In the genomic region with DNA sequence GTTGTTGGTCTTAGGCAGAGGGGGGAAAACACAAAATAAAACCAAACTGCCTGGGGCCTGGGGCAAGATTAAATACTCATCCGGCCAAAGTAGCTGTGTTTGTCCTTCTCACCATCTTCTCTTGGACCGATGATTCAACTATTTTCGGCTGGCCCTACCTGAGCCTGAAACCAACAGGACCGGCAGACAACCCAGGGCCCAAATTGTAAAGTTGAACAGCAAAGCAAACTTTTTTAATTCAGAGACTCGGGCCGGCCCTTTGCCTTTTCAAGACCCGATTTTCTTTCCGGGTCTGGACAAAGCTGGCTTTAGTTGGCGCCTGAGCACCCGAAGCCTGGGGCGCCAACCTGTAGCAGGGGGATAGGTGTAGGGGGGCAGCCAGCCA, we compare ENCODE assay signal across 15 mouse cellular contexts. TPM values are rescaled to one million over a fixed set of nuclear protein-coding genes. Genes with fewer than 3 reads are reported as not detected.
DNase-seq lines count a peak whose midpoint lies in the region; ATAC-seq and TF ChIP-seq lines count a peak whose summit lies in the region.
"Had no signal": no experiment of that assay in that cellular context is flagged by ENCODE, and none has a peak within 500 bp of the region (broad histone marks: within the 10 kb centered on the region; RNA-seq: fewer than 3 reads in every experiment).

No protein-coding gene starts in this region.

- H3K4me2 ChIP-seq in heart, embryonic 12.5 days, result no peak overlapping the region
- no peak overlapping the region for H3K4me2 ChIP-seq in midbrain, embryonic 11.5 days
- no peak overlapping the region for H3K4me2 ChIP-seq in midbrain, postnatal 0 days (ENCODE audit: low read depth, low read length, poor library complexity, severe bottlenecking)
- peak overlapping the region; percentile 78 for H3K4me2 ChIP-seq in embryonic facial prominence, embryonic 13.5 days
- H3K4me2 ChIP-seq in limb, embryonic 15.5 days, result peak overlapping the region; percentile 55

- no peaks in the 10 kb centered on the region for H3K36me3 ChIP-seq in heart, embryonic 12.5 days
- no peaks in the 10 kb centered on the region; the same call in 1 of the 2 replicates for H3K36me3 ChIP-seq in midbrain, embryonic 11.5 days (ENCODE audit: control insufficient read depth, insufficient read depth, low read length)
- H3K36me3 ChIP-seq in midbrain, postnatal 0 days (ENCODE audit: insufficient read depth, low read length), result no peaks in the 10 kb centered on the region
- no peaks in the 10 kb centered on the region for H3K36me3 ChIP-seq in embryonic facial prominence, embryonic 13.5 days
- no peaks in the 10 kb centered on the region for H3K36me3 ChIP-seq in limb, embryonic 15.5 days

- H3K27ac ChIP-seq in heart, embryonic 12.5 days (ENCODE audit: poor library complexity, severe bottlenecking), result no peak overlapping the region
- no peak overlapping the region for H3K27ac ChIP-seq in midbrain, embryonic 11.5 days (ENCODE audit: low read depth, low read length)
- H3K27ac ChIP-seq in midbrain, postnatal 0 days (ENCODE audit: low read depth, low read length), result no peak overlapping the region
- peak overlapping the region; percentile 90 for H3K27ac ChIP-seq in embryonic facial prominence, embryonic 13.5 days
- H3K27ac ChIP-seq in limb, embryonic 15.5 days, result peak overlapping the region; percentile 97
- H3K27ac ChIP-seq: macrophage had no signal

- 0 out of 2 replicates have a peak, but pooled peaks cover 5% of the 10 kb centered on the region for H3K9me3 ChIP-seq in heart, embryonic 12.5 days (replicated peaks)
- no peaks in the 10 kb centered on the region for H3K9me3 ChIP-seq in midbrain, embryonic 11.5 days (ENCODE audit: control insufficient read depth, low read length)
- no peaks in the 10 kb centered on the region for H3K9me3 ChIP-seq in midbrain, postnatal 0 days (ENCODE audit: low read length)
- no peaks in the 10 kb centered on the region for H3K9me3 ChIP-seq in embryonic facial prominence, embryonic 13.5 days
- no peaks in the 10 kb centered on the region for H3K9me3 ChIP-seq in limb, embryonic 15.5 days

- TF ChIP-seq CTCF in midbrain, postnatal 0 days (IDR thresholded peaks at IDR 0.05), result no peak

- 6% methylated on average over 11 of the region's 11 CpGs for WGBS in heart, embryonic 12.5 days
- 4% methylated on average over 11 of the region's 11 CpGs for WGBS in midbrain, embryonic 11.5 days
- 6% methylated on average over 11 of the region's 11 CpGs for WGBS in midbrain, postnatal 0 days
- 12% methylated on average over 11 of the region's 11 CpGs for WGBS in embryonic facial prominence, embryonic 13.5 days
- 21% methylated on average over 11 of the region's 11 CpGs for WGBS in limb, embryonic 15.5 days

- H3K4me3 ChIP-seq in heart, embryonic 12.5 days, result no peak overlapping the region
- H3K4me3 ChIP-seq in midbrain, embryonic 11.5 days (ENCODE audit: low read depth, low read length), result no peak overlapping the region
- H3K4me3 ChIP-seq in midbrain, postnatal 0 days (ENCODE audit: low read depth, low read length), result no peak overlapping the region
- H3K4me3 ChIP-seq in embryonic facial prominence, embryonic 13.5 days, result peak overlapping the region; percentile 60
- peak overlapping the region; percentile 65 for H3K4me3 ChIP-seq in limb, embryonic 15.5 days

- peaks cover 78% of the 10 kb centered on the region for H3K27me3 ChIP-seq in heart, embryonic 12.5 days (replicated peaks)
- H3K27me3 ChIP-seq in midbrain, embryonic 11.5 days (ENCODE audit: control insufficient read depth, insufficient read depth, low read length), result peaks cover 90% of the 10 kb centered on the region
- H3K27me3 ChIP-seq in midbrain, postnatal 0 days (ENCODE audit: insufficient read depth, low read length), result peaks cover 86% of the 10 kb centered on the region
- peaks cover 97% of the 10 kb centered on the region for H3K27me3 ChIP-seq in embryonic facial prominence, embryonic 13.5 days
- peaks cover 9% of the 10 kb centered on the region; the same call in 1 of the 2 replicates for H3K27me3 ChIP-seq in limb, embryonic 15.5 days

- DNase-seq in heart, adult 11 months, result peak; percentile 72
- peak; percentile 95 for DNase-seq in midbrain, embryonic 11.5 days (ENCODE audit: low spot score, missing footprints)
- no peak for DNase-seq in midbrain, postnatal 0 days (ENCODE audit: low spot score)
- DNase-seq in T-cell, adult 2 months (ENCODE audit: low spot score), result no peak
- DNase-seq in ovary, postnatal 10 days (ENCODE audit: low spot score), result no peak
- DNase-seq: cerebellum, adult 11 months; right cerebral cortex, postnatal 14 days had no signal

- no peak overlapping the region for H3K9ac ChIP-seq in heart, embryonic 12.5 days
- H3K9ac ChIP-seq in midbrain, embryonic 11.5 days (ENCODE audit: low read length), result no peak overlapping the region
- no peak overlapping the region for H3K9ac ChIP-seq in midbrain, postnatal 0 days (replicated peaks; ENCODE audit: low read length, poor library complexity, severe bottlenecking)
- peak overlapping the region; percentile 86 for H3K9ac ChIP-seq in embryonic facial prominence, embryonic 13.5 days
- peak overlapping the region; percentile 88 for H3K9ac ChIP-seq in limb, embryonic 15.5 days

- no peak for ATAC-seq in heart, embryonic 12.5 days (ENCODE audit: insufficient number of reproducible peaks, low FRiP score)
- ATAC-seq in midbrain, embryonic 11.5 days (ENCODE audit: low FRiP score), result no peak
- no peak for ATAC-seq in midbrain, postnatal 0 days (ENCODE audit: low FRiP score)
- ATAC-seq in embryonic facial prominence, embryonic 13.5 days (ENCODE audit: insufficient number of reproducible peaks, insufficient read depth, low FRiP score, low TSS enrichment, low read depth), result no peak
- no peak for ATAC-seq in limb, embryonic 15.5 days (ENCODE audit: insufficient number of reproducible peaks, low FRiP score, low TSS enrichment, low read depth)
- ATAC-seq: activated CD4-positive, CD25-positive, alpha-beta regulatory T cell, adult 4 months; midbrain, embryonic 16.5 days had no signal

- H3K4me1 ChIP-seq in heart, embryonic 12.5 days (replicated peaks), result peaks cover 14% of the 10 kb centered on the region; the same call in 1 of the 2 replicates
- H3K4me1 ChIP-seq in midbrain, embryonic 11.5 days (ENCODE audit: control insufficient read depth, insufficient read depth, low read length), result peaks cover 14% of the 10 kb centered on the region
- no peaks in the 10 kb centered on the region for H3K4me1 ChIP-seq in midbrain, postnatal 0 days (ENCODE audit: insufficient read depth, low read length)
- H3K4me1 ChIP-seq in embryonic facial prominence, embryonic 13.5 days, result peaks cover 13% of the 10 kb centered on the region
- H3K4me1 ChIP-seq in limb, embryonic 15.5 days, result peaks cover 31% of the 10 kb centered on the region

RNA-seq across cellular contexts. Expression of a gene that starts 16.2 kb away (rescaled TPM):
- 0.08 and 0.11 TPM in 2 replicates for polyA plus RNA-seq in heart, embryonic 12.5 days (2016; fragmentation: Nextera tagmentation; extraction: Ambion mirVana)
- 1.6 and 1.8 TPM in 2 replicates for polyA plus RNA-seq in midbrain, embryonic 11.5 days (2014; fragmentation: Nextera tagmentation; extraction: Ambion mirVana)
- total RNA-seq in midbrain, postnatal 0 days (2014; rRNA removed), result 1.3 and 13.1 TPM in 2 replicates
- polyA plus RNA-seq in midbrain, postnatal 0 days (2015; fragmentation: Nextera tagmentation; extraction: Ambion mirVana), result 0.59 and 0.91 TPM in 2 replicates
- 16.0 and 23.0 TPM in 2 replicates for polyA plus RNA-seq in embryonic facial prominence, embryonic 13.5 days (2015; fragmentation: Nextera tagmentation; extraction: Ambion mirVana)
- 21.9 and 24.0 TPM in 2 replicates for polyA plus RNA-seq in limb, embryonic 15.5 days (2015; fragmentation: Nextera tagmentation; extraction: Ambion mirVana)
- total RNA-seq: common myeloid progenitor, adult 5-6 weeks had no signal
- polyA plus RNA-seq: activated CD4-positive, CD25-positive, alpha-beta regulatory T cell, adult 4 months; kidney, embryonic 14.5 days; macrophage had no signal

Comparison
In these comparisons a context has a peak if more than half of its experiments do, and no peak if none do; other contexts are left out.
1. DNase-seq: peak in heart, adult 11 months (single experiment) and midbrain, embryonic 11.5 days (single experiment); none in midbrain, postnatal 0 days (single experiment), T-cell, adult 2 months (single experiment) and ovary, postnatal 10 days (single experiment).
2. H3K27ac ChIP-seq: peak in embryonic facial prominence, embryonic 13.5 days (single experiment) and limb, embryonic 15.5 days (single experiment); none in heart, embryonic 12.5 days (single experiment), midbrain, embryonic 11.5 days (single experiment) and midbrain, postnatal 0 days (single experiment).
3. H3K4me2 ChIP-seq: peak in embryonic facial prominence, embryonic 13.5 days (single experiment) and limb, embryonic 15.5 days (single experiment); none in heart, embryonic 12.5 days (single experiment), midbrain, embryonic 11.5 days (single experiment) and midbrain, postnatal 0 days (single experiment).
4. H3K4me3 ChIP-seq: peak in embryonic facial prominence, embryonic 13.5 days (single experiment) and limb, embryonic 15.5 days (single experiment); none in heart, embryonic 12.5 days (single experiment), midbrain, embryonic 11.5 days (single experiment) and midbrain, postnatal 0 days (single experiment).
5. H3K9ac ChIP-seq: peak in embryonic facial prominence, embryonic 13.5 days (single experiment) and limb, embryonic 15.5 days (single experiment); none in heart, embryonic 12.5 days (single experiment), midbrain, embryonic 11.5 days (single experiment) and midbrain, postnatal 0 days (single experiment).